Mouse (Mus musculus): ENCODE measurements at regions not wholly inside any gene's neighbourhood (a gene's known extent, or its start where the extent isn't known, plus 50 kb on each side); places are given as distances from the start of the nearest gene placed in this dataset.

DNA sequence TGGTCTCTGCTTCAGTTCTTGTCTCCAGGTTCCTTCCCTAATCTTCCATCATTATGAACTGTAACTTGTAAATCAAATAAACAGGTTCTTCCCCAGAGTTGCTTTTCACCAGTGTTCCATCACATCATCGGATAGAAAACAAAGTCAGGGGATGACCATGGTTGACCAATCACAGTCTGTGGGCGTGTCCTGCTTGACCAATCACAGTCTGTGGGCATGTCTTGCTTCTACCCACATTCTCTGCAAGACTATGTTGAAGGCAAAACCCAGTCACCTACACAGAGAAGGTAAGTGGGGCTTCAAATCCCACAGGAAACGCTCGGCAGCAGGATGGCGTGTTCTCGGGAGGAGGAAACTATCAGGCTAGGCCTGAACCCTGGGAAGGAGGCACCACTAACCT, 82.9 kb upstream of the Hs6st1 start:
- TF ChIP-seq POLR2A (IDR thresholded peaks at IDR 0.05; ENCODE audit: insufficient read depth, low read length): no peak
- no peak for TF ChIP-seq EP300 (IDR thresholded peaks at IDR 0.05; ENCODE audit: insufficient read depth, low read depth, low read length)
- no peak for TF ChIP-seq CTCF (IDR thresholded peaks at IDR 0.05; ENCODE audit: low read depth, low read length)

Data from ES-Bruce4 (cell line).